Mouse (Mus musculus) limb, embryonic 12.5 days (tissue): Measurements from ENCODE around the gene Akap1. TPM values are rescaled to one million over a fixed set of nuclear protein-coding genes. Genes with fewer than 3 reads are reported as not detected.

Experiments used
- ATAC-seq: fragments of 200-750 bp; cut with Nextera tagmentation; 2 replicates; pipeline ENCODE4 v1.8.0; 2017; ENCODE audit warnings: low read depth, moderate TSS enrichment; ENCODE audit not compliant: insufficient number of reproducible peaks, insufficient read depth, low FRiP score, low TSS enrichment
- H3K27ac ChIP-seq: fragments of 300-500 bp; sonication (generic); 2 replicates; pipeline ENCODE4 v1.5.1; 2016; ENCODE audit warnings: mild to moderate bottlenecking, moderate library complexity
- H3K27me3 ChIP-seq: fragments of 300-500 bp; sonication (generic); 2 replicates; pipeline ENCODE4 v1.6.1; 2016; ENCODE audit warnings: mild to moderate bottlenecking, moderate library complexity
- H3K36me3 ChIP-seq: fragments of 300-500 bp; sonication (generic); 2 replicates; pipeline ENCODE4 v1.6.1; 2016; ENCODE audit warnings: mild to moderate bottlenecking, moderate library complexity
- H3K4me1 ChIP-seq: fragments of 300-500 bp; sonication (generic); replicated peaks from 2 replicates; pipeline ENCODE4 v1.6.1; 2016
- H3K4me2 ChIP-seq: fragments of 300-500 bp; sonication (generic); 2 replicates; pipeline ENCODE4 v1.6.1; 2016; ENCODE audit warnings: mild to moderate bottlenecking, moderate library complexity
- H3K4me3 ChIP-seq: fragments of 300-500 bp; sonication (generic); replicated peaks from 2 replicates; pipeline ENCODE4 v1.5.1; 2016; ENCODE audit warnings: mild to moderate bottlenecking
- H3K9ac ChIP-seq: fragments of 300-500 bp; sonication (generic); replicated peaks from 2 replicates; pipeline ENCODE4 v1.6.1; 2016; ENCODE audit warnings: mild to moderate bottlenecking, moderate library complexity
- H3K9me3 ChIP-seq: fragments of 300-500 bp; sonication (generic); 2 replicates; pipeline ENCODE4 v1.6.1; 2016; ENCODE audit warnings: mild to moderate bottlenecking, moderate library complexity
- WGBS: fragments of 180-500 bp; shearing (Covaris S2); methylation state at CpG from one replicate; pipeline ENCODE4 v1.1.7; 2016; 5-methylcytosine and 5-hydroxymethylcytosine counted together
- polyA plus RNA-seq: library from polyadenylated mRNA; unstranded; fragments of >200 nt; fragmentation: Nextera tagmentation; extraction: Ambion mirVana; gene quantifications from 2 replicates; pipeline ENCODE4 v1.2.1, GENCODE M21; 2016

Akap1 gene
- polyA plus RNA-seq, 1 experiment from 2014 or later = 16.7 TPM

GRCm38 (mm10) chr11:88852806-88853205, 11.6 kb downstream of the Akap1 start:
- Histone ChIP-seq H3K4me1 (peaks cover 53% of the 10 kb centered on the region), H3K36me3 (no peaks in the 10 kb centered on the region), H3K9ac (no peak overlapping the region), H3K4me2 (no peak overlapping the region), H3K27ac (no peak overlapping the region), H3K27me3 (no peaks in the 10 kb centered on the region), H3K4me3 (no peak overlapping the region), H3K9me3 (no peaks in the 10 kb centered on the region)
- ATAC-seq = no peak
- 71% methylated on average over 4 of the region's 4 CpGs for WGBS

- Histone ChIP-seq H3K9ac (no peak overlapping the region), H3K9me3 (no peaks in the 10 kb centered on the region), H3K4me2 (no peak overlapping the region), H3K36me3 (no peaks in the 10 kb centered on the region), H3K4me1 (peaks cover 45% of the 10 kb centered on the region), H3K27ac (no peak overlapping the region), H3K27me3 (no peaks in the 10 kb centered on the region), H3K4me3 (no peak overlapping the region)
- WGBS = 86% methylated on average over 15 of the region's 15 CpGs
- ATAC-seq = no peak
These were observed 13.1 kb downstream of the Akap1 start for GRCm38 (mm10) chr11:88851049-88851825.

- WGBS = 73% methylated on average over 3 of the region's 3 CpGs
These were observed 14.7 kb downstream of the Akap1 start for GRCm38 (mm10) chr11:88849732-88850131.

GRCm38 (mm10) chr11:88849284-88849683, 15.1 kb downstream of the Akap1 start:
- H3K4me2 ChIP-seq = no peak overlapping the region
- ATAC-seq = no peak
- peaks cover 37% of the 10 kb centered on the region for H3K4me1 ChIP-seq
- no peaks in the 10 kb centered on the region for H3K9me3 ChIP-seq
- H3K27ac ChIP-seq = peak overlapping the region; percentile 53
- H3K27me3 ChIP-seq = no peaks in the 10 kb centered on the region
- 75% methylated on average over 8 of the region's 8 CpGs for WGBS
- H3K9ac ChIP-seq = no peak overlapping the region
- peaks cover 15% of the 10 kb centered on the region for H3K36me3 ChIP-seq
- H3K4me3 ChIP-seq = no peak overlapping the region

More at GRCm38 (mm10) chr11:88849732-88850131, 14.7 kb downstream of the Akap1 start:
- Histone ChIP-seq H3K36me3 (peaks cover 10% of the 10 kb centered on the region), H3K4me2 (no peak overlapping the region), H3K9me3 (no peaks in the 10 kb centered on the region), H3K27me3 (no peaks in the 10 kb centered on the region), H3K9ac (no peak overlapping the region), H3K4me3 (no peak overlapping the region), H3K27ac (peak overlapping the region; percentile 53; the same call in 1 of the 2 replicates), H3K4me1 (peaks cover 37% of the 10 kb centered on the region)
- ATAC-seq = no peak

- WGBS = 45% methylated on average over 5 of the region's 5 CpGs
- Histone ChIP-seq H3K9me3 (no peaks in the 10 kb centered on the region), H3K4me2 (no peak overlapping the region), H3K27me3 (no peaks in the 10 kb centered on the region), H3K27ac (no peak overlapping the region), H3K9ac (no peak overlapping the region; the same call in 1 of the 2 replicates), H3K4me1 (peaks cover 37% of the 10 kb centered on the region), H3K4me3 (no peak overlapping the region), H3K36me3 (peaks cover 22% of the 10 kb centered on the region)
- peak; percentile 32; the same call in 1 of the 2 replicates for ATAC-seq
These were observed 15.8 kb downstream of the Akap1 start for GRCm38 (mm10) chr11:88848590-88848989.

- Histone ChIP-seq H3K27ac (peak overlapping the region; percentile 25; the same call in 1 of the 2 replicates), H3K4me3 (no peak overlapping the region), H3K9me3 (no peaks in the 10 kb centered on the region), H3K4me1 (peaks cover 34% of the 10 kb centered on the region), H3K9ac (no peak overlapping the region), H3K4me2 (no peak overlapping the region), H3K36me3 (peaks cover 27% of the 10 kb centered on the region), H3K27me3 (no peaks in the 10 kb centered on the region)
- 51% methylated on average over 8 of the region's 8 CpGs for WGBS
- ATAC-seq = no peak
These were observed 16.9 kb downstream of the Akap1 start for GRCm38 (mm10) chr11:88847281-88848006.

GRCm38 (mm10) chr11:88844384-88844783, 20.0 kb downstream of the Akap1 start:
- Histone ChIP-seq H3K4me3 (no peak overlapping the region), H3K4me1 (peaks cover 36% of the 10 kb centered on the region), H3K9ac (no peak overlapping the region), H3K27ac (no peak overlapping the region), H3K9me3 (no peaks in the 10 kb centered on the region), H3K27me3 (no peaks in the 10 kb centered on the region), H3K4me2 (no peak overlapping the region), H3K36me3 (peaks cover 27% of the 10 kb centered on the region)
- ATAC-seq = no peak
- 82% methylated on average over 5 of the region's 5 CpGs for WGBS

- H3K4me1 ChIP-seq = peaks cover 25% of the 10 kb centered on the region
- no peak overlapping the region for H3K4me3 ChIP-seq
- H3K27me3 ChIP-seq = no peaks in the 10 kb centered on the region
- no peak for ATAC-seq
- H3K9ac ChIP-seq = no peak overlapping the region
- H3K27ac ChIP-seq = no peak overlapping the region
- 87% methylated on average over 10 of the region's 10 CpGs for WGBS
- H3K36me3 ChIP-seq = peaks cover 38% of the 10 kb centered on the region
- H3K9me3 ChIP-seq = no peaks in the 10 kb centered on the region
- no peak overlapping the region for H3K4me2 ChIP-seq
These were observed 21.1 kb downstream of the Akap1 start for GRCm38 (mm10) chr11:88843305-88843704.

GRCm38 (mm10) chr11:88842315-88842975, 21.9 kb downstream of the Akap1 start:
- no peak overlapping the region for H3K4me2 ChIP-seq
- no peak for ATAC-seq
- peaks cover 17% of the 10 kb centered on the region for H3K4me1 ChIP-seq
- H3K9ac ChIP-seq = no peak overlapping the region
- no peak overlapping the region for H3K4me3 ChIP-seq
- peaks cover 42% of the 10 kb centered on the region for H3K36me3 ChIP-seq
- 93% methylated on average over 13 of the region's 13 CpGs for whole genome bisulfite sequencing
- H3K9me3 ChIP-seq = no peaks in the 10 kb centered on the region
- H3K27ac ChIP-seq = no peak overlapping the region
- no peaks in the 10 kb centered on the region for H3K27me3 ChIP-seq

GRCm38 (mm10) chr11:88841406-88841805, 23.0 kb downstream of the Akap1 start:
- Histone ChIP-seq H3K4me1 (peaks cover 13% of the 10 kb centered on the region), H3K9me3 (no peaks in the 10 kb centered on the region), H3K9ac (no peak overlapping the region), H3K27ac (no peak overlapping the region), H3K27me3 (no peaks in the 10 kb centered on the region), H3K36me3 (peaks cover 52% of the 10 kb centered on the region), H3K4me2 (no peak overlapping the region), H3K4me3 (no peak overlapping the region)
- 70% methylated on average over 6 of the region's 6 CpGs for WGBS
- ATAC-seq = no peak

- 67% methylated on average over 10 of the region's 10 CpGs for WGBS
- no peaks in the 10 kb centered on the region for H3K9me3 ChIP-seq
- H3K27me3 ChIP-seq = no peaks in the 10 kb centered on the region
- no peak overlapping the region for H3K9ac ChIP-seq
- peaks cover 13% of the 10 kb centered on the region for H3K4me1 ChIP-seq
- H3K4me2 ChIP-seq = no peak overlapping the region
- peaks cover 58% of the 10 kb centered on the region for H3K36me3 ChIP-seq
- no peak for ATAC-seq
- H3K4me3 ChIP-seq = no peak overlapping the region
- 0 out of 2 replicates have a peak overlapping the region, but pooled peaks have one; percentile 53 for H3K27ac ChIP-seq
These were observed 23.5 kb downstream of the Akap1 start for GRCm38 (mm10) chr11:88840724-88841350.
